Mouse (Mus musculus) stomach, postnatal 0 days (tissue): ENCODE measurements at regions not wholly inside any gene's neighbourhood (a gene's known extent, or its start where the extent isn't known, plus 50 kb on each side); places are given as distances from the start of the nearest gene placed in this dataset.

Experiments used
- CTCF ChIP-seq: IDR thresholded peaks from 2 replicates; pipeline ENCODE4 v1.5.1; 2016; ENCODE audit warnings: antibody characterized with exemption, low read depth, mild to moderate bottlenecking, moderate library complexity
- EP300 ChIP-seq: optimal IDR thresholded peaks from 2 replicates; pipeline ENCODE3; 2016; ENCODE audit warnings: antibody characterized with exemption

GRCm38 (mm10) chr5:119543716-119544115 is 126.8 kb upstream of the Tbx3 start:
- TF ChIP-seq EP300, result no peak
- TF ChIP-seq CTCF, result no peak
